Mouse (Mus musculus): ENCODE data around the gene Trub2.
A peak's percentile ranks its signal among the peaks of the same experiment; 100 is the strongest.

Gene Trub2

DNA sequence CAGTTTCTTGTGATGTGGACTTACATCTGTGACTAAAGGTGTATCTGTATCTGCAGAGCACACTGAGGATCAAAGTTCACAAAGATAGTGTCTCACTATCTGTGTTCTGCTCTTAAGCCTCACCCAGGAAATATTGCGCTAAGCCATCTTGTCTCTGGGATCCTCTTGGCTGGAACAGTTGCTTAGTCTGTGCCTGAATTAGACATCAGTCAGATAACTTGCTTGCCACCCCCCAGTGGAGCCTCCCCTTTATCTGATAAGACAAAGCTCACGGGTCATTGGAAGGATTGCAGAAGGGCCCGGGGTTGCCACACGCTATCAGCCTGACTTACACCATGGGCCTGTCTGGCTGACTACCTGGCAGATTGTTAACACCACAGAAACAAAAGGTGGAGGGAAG lies 15.0 kb downstream of the Trub2 start:
- no peak for DNase-seq (ENCODE audit: low spot score)

DNA sequence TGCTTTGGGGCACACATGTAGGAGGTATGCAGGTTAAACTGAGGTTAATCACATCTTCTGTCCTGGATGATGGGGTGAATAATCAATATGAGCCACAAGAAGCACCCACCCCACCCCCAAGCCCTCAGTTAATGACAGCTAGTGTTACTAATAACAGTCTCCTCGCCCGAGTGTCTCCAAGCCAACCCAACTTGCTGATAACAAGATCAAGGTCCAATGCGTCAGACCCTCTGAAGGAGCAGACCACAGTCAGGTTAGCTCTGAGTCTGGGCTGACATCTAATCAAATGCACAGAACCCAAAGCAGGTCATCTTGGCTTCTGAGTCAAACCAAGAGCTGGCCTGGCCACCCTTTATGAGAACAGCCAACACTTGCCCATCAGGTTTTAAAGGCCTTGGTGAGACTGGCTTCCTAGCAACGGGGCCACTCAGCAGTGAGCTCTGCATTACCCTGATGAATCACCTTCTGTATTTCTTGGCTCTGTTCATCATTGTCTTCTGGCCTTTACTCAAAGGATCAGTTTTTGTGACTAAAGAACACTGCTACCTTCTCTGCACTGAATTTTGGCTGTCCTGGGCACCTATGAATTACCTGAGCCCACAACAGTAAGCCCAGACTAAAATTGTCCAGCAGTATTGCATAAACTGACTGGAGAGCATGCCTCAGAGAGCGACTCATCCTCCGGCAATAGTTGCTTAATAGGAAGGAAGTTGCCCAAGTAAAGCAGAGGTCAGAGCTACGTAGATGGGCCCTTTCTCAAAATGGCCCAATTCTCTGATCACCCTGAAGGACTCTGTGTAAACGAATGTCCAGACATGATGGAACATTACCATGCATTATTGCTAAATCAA lies 16.5 kb downstream of the Trub2 start:
- DNase-seq (ENCODE audit: low spot score), result no peak

DNA sequence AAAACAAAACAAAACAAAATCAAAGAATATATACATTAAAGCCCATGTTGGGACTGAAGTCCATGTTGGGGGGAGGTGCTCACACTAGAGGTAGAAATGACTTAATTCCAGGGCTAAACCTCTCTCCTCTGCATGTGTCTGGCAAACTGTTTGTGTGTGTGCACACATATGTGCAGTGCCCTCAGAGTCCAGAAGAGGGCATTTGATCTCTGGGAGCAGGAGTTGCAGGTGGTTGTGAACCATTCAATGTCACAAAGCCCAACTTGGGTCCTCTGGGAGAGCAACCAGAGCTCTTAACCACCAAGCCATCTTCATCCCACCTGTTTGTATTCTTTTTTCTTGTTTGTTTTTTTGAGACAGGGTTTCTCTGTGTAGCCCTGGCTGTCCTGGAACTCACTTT lies 18.1 kb downstream of the Trub2 start:
- no peak for DNase-seq (ENCODE audit: low spot score)

DNA sequence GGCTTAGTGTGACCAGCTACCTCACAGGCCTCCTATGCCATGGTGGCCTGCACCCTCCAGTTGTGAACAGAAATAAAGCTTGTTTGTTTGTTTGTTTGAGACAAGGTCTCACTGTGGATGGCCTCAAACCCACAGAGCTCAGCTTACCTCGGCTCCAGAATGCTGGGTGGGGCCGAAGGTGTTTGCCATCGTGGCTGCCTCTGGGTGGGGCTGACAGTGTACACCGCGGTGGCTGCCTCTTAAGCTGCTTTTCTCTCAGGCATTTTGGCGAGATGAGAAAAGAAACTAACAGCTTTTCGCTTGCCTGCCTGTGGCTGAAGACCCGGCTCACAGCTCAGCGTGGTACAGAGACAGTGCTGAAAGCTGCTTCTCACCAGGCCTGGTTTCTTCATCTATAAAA lies 19.4 kb downstream of the Trub2 start:
- no peak for DNase-seq (ENCODE audit: low spot score)

DNA sequence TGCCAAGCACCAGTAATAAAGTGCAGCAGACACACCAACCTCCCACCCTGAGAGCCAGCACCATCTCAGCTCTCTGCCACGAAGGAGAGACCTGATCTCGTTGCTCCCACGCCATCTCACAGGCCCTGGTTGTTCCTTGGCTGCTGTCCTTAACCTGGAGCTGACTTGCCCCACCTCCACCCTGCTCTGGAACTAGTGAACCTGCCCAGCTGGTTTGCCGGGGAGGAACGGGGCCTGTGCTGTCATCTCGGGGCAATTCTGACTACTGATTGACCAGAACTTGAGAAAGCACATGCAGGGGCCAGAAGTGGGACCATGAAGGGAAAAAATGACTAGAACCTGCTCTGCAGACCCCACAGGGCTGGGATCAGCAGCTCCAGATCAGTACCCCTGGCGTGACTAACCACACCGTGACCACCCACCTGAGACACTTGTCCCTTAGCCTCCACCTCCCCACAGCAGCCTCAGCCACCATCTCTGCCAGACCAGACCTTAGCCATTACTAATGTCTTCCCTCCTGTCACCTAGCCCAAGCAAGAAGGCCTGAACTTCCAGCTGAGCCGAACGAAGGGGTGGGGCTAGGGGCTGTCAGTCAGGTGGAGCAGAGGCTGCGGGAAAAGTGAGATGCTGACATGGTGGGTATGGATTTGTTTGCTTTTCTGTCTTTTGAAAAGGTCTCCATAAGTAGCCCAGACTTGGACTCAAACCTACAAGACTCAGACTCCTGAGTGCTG lies 20.2 kb downstream of the Trub2 start:
- DNase-seq (ENCODE audit: low spot score), result no peak

DNA sequence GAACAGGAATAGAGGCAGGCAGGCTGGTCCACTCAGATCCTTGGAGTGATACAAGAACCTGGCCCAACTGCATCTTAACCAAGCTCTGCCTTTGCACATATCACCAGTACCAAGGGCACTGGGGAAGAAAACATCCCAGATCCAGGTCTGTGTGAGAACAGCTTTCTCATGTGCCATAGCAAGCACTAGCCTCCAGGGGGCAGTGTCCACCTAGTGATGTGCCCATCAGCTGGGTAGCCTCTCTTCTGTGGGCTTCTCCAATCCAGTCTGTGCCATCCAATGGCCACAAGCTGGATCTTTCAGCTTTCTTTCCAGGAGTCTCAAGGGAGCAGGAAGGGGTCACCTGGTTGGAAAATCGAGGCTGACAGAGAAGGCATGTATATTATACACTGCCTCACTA lies 23.5 kb downstream of the Trub2 start:
- DNase-seq (ENCODE audit: low spot score), result peak; percentile 87

DNA sequence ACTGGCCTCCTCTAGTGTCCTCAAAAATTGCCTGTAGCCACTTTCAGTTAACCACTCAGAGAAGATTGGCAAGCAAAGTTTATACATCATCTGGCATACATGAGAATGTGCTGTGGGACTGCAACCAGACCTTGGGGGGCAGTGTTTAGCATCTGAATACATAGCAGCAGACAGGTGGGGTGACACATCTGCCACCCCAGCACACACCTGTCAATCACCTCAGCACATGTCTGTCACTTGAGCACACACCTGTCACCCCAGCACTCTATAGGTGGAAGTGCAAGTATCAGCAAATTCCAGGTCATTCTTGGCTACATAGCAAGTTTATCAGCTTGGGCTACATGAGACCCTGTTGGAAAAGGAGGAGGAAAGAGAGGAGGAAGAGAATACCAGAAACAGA lies 32.6 kb downstream of the Trub2 start:
- no peak for DNase-seq (ENCODE audit: low spot score)

DNA sequence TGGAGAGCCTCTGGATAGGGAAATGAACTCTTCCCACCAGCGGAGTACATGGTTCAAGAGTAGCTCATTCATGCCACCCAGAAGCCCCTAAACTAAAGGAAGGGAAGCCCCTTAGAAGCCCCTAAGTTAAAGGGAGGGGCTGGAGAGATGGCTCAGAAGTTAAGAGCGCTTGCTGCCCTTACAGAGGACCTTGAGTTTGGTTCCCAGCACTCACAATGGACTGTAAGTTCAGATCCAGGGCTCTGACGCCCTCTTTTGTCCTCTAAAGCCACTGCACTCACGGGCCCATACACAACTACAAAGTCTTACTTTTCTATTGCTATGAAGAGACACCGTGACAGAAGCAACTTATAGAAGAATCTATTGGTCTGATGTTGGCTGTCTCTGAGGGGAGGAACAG lies 35.9 kb downstream of the Trub2 start:
- no peak for DNase-seq (ENCODE audit: low spot score)

DNA sequence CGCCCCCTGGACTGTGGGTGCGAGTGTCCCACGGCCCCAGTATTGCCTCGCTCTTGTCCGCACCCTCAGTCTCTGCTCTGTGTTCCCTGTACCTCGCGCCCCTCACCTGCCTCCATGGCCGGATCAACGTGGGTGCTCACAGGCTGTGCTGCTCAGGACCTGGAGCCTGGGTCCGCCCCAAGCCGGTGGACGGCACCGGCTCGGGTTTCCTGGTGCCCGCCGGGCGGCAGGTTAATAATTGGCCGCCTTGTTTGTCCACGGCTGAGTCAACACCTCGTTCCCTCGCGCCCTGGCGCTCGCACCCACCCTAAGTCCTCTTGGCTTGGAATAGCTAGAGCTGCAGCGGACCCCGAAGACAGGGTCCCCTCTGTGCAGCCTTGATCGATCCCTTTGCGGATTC lies 36.8 kb downstream of the Trub2 start, which contains the start of gene Gm13420:
TSS of gene Gm13420 (minus strand) at position 189 of the 400 bp plus-strand sequence.
- DNase-seq (ENCODE audit: low spot score), result peak; percentile 9

DNA sequence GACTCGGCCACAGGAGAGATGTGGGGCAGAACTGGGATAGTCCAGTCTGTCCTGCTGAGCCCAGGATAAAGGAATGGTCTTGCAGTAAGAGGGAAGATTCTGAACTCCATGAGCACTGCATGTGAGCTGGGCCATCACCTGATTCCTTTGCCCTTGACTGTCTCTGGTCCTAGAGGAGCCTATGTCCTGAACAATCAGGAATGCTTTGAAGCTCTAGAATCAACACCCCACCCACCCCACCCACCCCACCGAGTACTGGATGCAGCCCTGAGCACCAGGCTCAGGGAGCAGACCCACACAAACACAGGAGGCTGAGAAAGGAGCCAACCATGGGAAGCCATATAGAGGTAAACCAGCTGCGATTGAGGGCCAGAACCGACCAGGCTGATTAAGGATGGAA lies 39.8 kb downstream of the Trub2 start:
- DNase-seq (ENCODE audit: low spot score), result no peak

DNA sequence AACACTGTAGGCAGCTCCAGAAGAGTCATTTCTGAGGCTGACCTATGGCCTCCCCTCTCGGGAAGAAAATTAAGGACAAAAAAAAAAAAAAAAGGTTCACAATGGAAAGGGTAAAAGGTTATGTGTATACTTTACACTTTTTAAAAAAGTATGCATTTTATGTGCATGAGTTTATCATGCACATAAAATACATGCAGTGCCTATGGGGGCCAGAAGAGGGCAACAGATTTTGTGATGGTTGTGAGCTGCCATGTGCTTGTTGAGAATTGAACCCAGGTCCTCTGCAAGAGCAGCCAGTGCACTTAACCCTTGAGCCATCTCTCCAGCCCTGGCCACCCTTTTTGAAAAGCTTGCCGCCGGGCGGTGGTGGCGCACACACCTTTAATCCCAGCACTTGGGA lies 40.5 kb downstream of the Trub2 start:
- peak; percentile 46 for DNase-seq (ENCODE audit: low spot score)

DNA sequence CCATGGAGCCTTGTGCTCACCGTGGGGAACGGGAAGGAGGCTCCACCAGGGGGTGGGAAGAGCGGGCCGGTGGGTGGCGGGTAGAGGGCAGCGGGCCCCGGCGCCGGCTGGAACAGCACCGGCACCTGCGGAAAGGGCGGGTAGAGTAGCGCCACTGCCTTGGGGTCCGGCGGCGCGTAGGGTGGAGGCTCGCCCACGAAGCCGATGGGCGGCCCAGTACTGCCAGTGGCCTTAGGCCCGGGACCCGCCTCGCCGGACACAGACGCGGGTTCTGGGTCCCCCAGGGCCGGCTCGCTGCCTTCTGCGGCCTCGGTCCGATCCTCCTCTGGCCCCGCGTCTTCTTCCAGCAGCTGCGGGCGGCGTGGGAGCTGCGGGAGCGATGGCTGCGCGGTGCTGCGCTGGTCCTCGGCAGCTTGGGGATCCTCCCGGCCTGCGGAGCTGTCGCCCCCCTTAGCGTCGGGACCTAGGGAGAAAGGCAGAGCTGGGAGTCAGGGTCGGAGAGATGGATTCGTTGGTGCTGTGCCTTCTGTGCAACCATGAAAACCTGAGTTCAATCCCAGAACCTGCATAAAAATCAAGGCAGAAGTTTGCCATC lies 41.0 kb downstream of the Trub2 start:
- no peak for DNase-seq (ENCODE audit: low spot score)

DNA sequence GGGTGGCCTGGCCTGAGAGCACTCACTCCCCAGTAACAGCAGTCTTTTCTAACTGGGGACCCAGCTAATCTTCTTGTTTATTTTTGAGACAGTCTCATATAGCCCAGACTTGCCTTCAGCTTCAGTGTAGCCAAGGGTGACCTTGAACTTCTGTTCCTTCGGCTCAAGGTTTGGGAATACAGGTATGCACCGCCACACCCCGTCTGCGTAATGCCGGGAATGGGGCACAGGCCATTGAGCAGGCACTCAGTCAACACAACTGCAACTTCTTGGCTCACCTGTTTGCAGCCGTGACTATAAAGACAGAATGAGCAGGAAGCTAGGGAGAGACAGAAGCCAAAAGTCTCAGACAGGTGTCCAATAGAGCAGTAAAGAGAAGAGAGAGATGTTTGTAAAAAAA lies 44.0 kb downstream of the Trub2 start:
- DNase-seq (ENCODE audit: low spot score), result no peak

DNA sequence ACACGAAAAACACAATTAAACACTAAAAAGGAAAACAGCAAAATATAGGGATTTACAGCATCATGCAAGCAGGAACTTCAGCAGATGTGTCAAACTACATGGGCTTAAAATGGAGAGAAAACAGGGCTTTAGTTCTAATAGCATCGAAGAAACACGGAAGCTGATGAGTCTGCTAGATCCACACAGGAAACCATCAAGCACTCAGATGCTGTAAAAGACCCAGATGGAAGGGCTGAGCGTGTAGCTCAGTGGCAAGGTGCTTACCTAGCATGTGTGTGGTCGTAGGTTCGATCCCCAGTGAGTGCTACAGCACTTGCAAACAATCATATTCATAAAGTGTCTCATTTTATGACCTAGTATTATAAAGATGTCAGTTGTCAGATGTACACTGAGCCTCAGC lies 47.1 kb downstream of the Trub2 start:
- no peak for DNase-seq (ENCODE audit: low spot score)

DNA sequence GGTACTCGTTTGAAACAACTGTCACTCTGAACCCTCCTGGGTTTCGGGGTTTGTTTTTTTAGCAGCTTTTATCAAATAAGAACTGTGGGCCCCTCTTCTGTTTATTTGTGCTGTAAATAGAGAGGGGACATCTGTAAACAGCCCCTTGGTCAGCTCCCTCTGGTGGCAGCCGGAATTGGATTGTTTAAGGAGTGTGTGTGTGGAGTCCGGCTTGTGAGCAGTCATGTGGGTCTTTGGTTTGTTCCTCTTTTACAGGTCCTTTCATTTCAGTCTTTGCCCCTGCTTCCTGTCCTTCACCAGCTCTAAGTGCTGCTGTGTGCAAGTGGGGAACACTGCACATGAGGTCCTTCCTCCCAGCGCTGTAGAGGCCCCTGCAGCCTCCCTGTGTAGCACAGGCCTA lies 48.9 kb downstream of the Trub2 start:
- DNase-seq (ENCODE audit: low spot score), result no peak

DNA sequence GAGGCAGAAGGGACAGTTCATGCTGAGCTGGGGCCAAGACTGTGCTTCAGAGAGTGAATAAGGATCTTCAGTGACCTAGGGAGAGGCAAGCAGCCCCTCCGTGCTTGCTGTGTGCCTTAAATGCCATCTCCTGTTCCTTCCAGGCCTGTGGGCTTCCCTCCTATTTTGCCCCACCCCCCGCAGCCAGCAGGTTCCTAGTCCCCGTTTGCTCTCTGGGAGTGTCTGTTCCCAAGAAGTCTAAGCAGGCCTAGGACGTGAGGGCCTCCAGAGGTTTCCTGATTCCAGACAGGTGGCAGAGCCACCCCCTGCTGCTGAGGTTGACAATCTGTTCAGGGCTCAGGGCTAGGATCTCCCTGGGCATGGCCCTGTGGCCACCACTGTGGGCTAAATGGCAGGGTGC lies 49.5 kb downstream of the Trub2 start:
- DNase-seq (ENCODE audit: low spot score), result no peak

DNA sequence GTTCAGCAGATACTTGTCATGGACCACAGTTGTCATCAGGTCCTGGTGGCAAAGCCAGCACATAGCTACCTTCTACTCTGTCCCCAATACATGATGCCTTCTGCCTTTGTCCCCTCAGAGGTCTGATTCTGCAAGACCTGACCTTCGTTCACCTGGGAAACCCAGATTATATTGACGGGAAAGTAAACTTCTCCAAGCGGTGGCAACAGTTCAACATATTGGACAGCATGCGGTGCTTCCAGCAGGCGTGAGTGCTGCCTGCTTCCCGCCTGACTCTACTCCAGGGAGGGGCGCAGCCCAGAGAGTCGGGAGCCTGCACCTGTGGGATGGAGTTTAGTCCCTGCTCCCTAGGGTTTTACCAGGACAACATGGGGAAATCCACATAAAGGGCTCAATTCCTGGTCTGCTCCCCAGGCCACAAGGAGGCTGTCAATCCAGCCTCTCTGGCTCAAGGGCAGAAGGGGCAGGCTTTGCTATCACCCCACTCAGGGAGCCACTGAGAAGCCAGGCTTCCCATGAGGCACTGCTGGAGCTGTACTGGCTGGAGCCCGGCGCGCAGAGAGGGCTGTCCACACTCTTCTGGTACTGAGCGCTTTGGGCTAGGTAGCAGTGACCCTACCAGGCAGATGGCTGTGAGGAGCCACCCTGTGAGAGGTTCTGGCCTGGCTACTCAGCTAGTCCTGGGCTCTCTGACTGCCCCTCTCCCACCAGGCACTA lies 50.9 kb downstream of the Trub2 start:
- DNase-seq (ENCODE audit: low spot score), result no peak

DNA sequence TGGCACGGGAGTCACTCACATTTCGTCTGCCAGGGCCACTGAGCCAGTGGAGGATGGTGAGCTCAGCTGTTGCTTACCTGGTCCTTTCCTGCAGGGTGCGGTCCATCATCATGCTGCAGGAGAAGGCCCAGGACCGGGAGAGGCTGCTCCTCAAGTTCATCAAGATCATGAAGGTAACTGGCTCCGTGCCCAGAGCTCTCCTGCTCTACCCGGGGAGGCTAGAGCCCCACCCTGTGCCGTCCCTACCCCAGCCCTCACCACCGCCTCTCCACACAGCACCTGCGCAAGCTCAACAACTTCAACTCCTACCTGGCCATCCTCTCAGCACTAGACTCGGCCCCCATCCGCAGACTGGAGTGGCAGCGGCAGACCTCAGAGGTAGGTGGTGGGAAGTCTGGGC lies 52.6 kb downstream of the Trub2 start:
- no peak for DNase-seq (ENCODE audit: low spot score)

DNA sequence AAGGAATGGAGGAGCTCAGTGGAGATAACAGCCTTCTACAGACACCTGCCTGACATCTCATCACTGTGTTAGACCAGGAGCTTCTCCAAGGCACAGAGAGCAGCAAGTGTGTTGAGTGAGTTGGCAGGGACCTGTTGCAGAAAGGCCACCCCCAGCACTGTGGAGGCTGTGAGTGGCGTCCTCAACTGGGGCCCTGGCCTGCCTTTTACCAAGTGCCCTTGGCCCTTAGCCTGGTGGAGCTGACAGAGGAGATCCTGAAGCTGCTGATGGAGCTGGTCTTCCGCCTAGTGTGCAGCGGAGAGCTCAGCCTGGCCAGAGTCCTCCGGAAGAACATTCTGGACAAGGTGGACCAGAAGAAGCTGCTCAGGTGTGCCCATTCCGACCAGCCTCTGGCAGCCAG lies 55.0 kb downstream of the Trub2 start:
- no peak for DNase-seq (ENCODE audit: low spot score)

DNA sequence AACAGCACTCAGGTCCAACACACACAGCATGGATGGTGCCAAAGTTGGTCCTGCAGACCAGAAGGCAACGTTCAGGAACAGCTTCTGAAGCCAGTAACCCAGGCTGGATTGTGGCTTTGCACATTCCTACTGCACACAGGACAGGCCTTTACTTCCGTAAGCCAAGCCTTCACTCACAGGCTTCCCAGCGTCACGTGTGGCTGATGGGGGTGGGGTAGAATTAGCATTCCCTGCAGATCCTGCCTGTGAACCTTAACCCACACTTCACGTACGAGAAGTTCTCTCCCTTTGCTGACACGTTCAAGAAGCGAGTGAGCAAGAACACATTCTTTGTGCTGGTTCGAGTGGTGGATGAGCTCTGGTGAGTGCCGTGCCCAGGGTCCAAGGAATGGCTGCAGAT lies 55.7 kb downstream of the Trub2 start:
- DNase-seq (ENCODE audit: low spot score), result no peak

DNA sequence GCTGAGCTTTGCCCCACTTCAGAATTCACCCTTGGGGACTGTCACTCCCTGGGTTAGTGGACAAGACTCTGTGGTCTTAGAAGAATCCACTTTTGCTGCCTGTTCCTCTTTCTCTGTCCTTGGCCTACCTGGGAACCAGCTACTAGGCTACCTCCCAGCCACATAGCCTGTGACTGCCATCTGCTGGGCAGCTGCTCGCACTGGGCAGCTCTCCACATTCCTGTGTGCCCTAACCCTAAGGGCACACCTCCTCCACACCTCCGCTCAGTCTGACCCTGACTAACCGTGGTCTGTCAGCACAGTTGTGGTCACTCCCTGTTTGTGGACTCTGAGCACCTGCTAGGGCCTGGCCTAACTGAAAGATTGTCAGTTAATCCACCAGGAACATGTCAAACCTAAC lies 56.8 kb downstream of the Trub2 start:
- peak; percentile 36 for DNase-seq (ENCODE audit: low spot score)

DNA sequence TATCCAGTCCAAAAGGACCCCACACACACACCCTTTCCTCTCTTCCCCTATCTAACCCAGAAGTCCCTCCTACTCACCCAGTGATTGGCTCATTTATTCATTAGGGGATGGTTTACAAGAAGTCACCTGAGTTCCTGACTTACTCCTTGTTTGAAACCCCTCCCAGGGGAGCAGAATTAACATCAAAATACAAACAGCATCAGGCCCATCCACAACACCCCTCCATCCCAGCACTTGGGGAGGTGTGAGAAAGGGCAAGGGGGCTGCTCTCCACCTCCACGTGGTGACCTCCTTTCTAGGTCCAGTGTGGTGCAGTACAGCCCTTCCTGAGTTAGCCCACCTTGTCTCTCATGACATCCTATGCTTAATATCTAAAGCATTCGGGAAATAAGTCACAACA lies 58.8 kb downstream of the Trub2 start:
- no peak for DNase-seq (ENCODE audit: low spot score)

Measured in embryo, embryonic 10 days (tissue).